Mouse (Mus musculus): ENCODE data around the gene Dmrta2.

Gene Dmrta2

DNA sequence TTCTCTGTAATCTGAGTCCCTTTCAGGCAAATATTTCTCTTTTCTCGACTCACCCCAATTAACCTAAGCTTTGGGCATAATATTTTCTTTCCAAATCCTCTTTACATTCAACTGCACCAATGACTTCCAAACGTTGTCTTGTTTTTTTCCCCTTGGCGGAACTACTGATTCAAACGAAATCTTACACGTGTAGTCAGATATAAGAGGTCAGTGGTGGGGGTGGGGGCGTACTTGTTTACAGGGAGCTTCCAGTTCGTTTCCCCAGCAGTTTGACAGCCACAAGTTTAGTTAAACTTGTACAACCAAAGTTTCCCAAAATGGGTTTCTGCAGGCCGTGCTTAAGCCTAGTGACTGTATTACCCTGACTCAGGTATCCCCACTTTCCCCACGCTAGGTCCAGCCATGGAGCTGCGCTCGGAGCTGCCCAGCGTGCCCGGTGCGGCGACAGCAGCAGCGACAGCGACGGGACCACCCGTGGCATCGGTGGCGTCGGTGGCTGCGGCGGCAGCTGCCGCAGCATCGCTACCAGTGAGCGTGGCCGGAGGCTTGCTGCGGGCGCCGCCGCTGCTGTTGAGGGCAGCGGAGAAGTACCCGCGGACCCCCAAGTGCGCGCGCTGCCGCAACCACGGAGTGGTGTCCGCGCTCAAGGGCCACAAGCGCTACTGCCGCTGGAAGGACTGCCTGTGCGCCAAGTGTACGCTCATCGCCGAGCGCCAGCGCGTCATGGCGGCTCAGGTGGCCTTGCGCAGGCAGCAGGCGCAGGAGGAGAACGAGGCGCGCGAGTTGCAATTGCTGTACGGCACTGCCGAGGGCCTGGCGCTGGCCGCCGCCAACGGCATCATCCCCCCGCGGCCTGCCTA lies 1.8 kb downstream of the Dmrta2 start:
- DNase-seq (ENCODE audit: low read depth, low spot score), result peak; percentile 41

DNA sequence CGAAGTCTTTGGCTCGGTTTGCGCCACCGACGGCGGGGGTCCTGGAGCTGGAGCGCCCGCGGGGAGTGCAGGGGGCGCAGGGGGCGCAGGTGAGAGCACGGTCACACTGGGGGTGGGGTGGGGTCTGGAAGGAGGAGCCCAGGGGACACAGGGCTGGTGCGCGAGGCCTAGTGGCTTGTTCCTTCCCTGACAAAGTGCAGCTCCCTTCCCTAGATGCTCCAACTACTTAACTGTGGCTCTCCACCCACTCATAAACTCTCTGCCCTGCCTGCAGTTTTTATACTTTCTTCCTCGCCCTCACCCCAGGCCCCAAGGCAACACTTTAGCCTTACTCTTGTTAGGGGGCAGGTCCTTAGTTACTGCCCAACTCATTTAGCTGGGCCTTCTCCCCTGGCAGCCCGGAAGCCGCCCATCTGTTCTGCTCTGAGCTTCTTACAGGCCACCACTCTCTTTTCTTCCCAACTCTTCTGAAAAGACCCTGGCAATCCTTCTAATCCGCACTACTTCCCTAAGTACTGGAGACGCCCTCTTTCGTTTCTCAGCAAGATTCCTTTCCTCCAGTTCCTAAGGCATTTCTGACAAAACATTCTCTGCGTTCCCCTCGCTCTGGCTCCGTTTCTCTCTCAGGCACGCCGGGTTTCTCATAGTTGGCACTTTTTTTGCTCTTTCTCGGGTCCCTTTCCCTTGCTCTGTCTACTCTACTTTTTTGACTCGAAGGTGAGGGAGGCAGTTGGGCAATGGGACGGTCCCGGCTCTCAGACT lies 2.6 kb downstream of the Dmrta2 start:
- DNase-seq (ENCODE audit: low read depth, low spot score), result peak; percentile 12

DNA sequence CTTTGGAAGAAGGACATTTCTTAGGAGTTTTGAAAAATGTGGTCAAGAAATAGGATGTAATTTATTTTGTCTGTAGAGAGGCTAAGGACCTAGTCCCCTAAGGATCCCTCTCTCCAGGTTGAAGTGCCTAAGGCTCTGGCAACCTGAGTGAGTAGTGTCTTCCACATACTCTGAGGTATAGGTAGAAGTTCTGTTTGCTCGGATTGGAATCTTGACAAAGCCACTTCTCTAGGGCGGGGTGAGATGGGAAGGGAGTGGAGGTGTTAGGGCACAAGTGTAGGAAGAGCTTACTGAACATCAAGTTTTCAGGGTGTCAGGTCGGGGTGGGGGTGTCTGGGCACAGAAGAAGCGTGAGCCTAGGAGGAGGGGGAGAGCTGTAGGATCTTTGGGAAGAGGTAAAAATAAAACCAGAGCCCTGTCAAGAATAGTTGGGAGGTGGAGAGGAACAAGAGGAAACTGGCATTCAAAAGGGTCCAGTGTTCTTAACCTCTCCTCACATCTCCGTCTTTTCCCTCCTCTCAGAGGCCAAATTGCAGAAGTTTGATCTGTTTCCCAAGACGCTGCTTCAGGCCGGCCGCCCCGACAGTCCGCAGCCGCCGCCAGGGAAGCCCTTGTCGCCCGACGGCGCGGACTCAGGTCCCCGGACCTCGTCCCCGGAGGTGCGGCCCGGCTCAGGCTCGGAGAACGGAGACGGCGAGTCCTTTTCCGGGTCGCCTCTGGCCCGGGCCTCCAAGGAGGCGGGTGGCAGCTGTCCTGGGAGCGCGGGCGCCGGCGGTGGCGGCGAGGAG lies 3.4 kb downstream of the Dmrta2 start:
- DNase-seq (ENCODE audit: low read depth, low spot score), result no peak

DNA sequence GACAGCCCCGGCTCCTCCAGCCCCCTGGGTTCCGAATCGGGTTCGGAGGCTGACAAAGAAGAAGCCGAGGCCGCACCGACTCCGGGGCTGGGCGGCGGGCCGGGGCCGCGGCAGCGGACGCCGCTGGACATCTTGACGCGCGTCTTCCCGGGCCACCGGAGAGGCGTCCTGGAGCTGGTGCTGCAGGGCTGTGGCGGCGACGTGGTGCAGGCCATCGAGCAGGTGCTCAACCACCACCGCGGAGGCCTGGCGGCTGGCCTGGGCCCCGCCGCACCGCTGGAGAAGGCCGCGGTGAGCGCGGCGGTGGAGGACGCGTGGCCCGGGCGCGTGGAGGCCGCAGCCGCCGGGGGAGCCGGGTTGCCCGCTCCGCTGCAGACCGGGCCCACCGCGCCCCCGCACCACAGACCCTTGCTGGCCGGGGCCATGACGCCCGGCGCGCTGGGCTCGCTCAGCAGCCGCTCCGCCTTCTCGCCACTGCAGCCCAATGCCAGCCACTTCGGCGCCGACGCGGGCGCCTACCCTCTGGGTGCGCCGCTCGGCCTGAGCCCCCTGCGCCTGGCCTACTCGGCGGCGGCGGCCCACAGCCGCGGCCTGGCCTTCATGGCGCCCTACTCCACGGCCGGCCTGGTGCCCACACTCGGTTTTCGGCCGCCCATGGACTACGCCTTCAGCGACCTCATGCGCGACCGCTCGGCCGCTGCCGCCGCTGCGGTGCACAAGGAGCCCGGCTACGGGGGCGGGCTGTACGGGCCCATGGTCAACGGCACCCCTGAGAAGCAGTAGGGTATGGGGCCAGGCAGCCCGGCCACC lies 4.2 kb downstream of the Dmrta2 start:
- no peak for DNase-seq (ENCODE audit: low read depth, low spot score)

DNA sequence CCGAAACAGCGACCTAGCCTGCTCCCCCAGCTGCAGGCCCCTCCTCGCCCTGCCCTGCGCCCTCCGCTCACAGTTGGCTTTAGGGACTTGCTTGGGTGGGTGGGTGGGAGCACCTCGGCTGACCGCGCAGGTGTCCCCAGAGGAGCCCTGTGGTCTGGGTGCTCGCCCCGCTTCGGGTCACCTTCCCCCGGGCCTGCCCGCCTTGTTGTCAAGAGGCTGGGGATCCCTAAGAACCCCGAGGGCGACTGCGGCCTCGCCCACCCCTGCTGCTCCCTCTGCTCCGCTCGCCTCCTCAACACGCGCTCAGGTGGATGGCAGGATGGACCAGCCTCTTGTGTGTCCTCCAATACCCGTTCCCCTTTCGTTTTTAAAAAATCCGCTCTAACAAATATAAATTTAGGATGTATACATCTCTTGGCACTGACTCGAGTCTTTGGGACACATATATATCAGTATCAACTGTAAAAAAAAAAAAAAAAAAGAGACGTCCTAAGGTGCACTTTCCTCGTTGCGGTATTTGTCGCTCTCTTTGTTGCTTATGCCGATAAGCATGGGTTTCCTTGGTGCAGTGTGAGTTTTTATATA lies 4.9 kb downstream of the Dmrta2 start:
- peak; percentile 17 for DNase-seq (ENCODE audit: low read depth, low spot score)

DNA sequence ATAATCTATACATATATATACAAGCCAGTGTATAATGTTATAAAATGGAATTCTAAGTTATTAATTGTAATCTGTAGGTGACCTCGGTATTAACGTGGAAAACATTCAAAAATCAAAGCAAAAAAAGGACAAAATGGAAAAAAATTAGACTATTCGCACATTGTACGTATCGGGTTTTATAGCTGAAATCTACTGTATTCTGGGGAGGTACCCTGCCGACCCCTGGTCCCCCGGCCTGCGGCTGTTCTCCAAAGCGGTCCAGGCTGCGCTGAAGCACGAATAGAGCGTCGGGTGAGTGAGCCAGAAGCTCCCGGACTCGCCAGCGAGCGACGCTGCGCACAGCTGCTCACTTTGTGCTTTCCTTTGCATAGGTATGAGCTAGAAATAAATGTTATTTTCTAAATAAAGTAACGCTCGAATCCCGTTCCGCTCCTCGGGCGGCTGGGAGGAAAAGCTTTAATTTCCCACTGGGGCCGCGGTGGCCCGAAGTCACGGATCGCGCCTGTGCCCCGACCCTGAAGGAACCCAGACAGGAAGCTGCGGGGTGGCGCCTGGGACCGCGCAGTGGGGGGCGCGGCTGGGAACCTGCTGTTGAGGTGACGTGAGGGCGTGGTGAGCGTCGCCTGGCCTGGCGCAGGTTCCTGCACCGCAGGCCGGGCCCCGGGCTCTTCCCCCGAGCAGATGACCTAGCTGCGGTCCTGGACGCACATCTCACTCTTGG lies 5.6 kb downstream of the Dmrta2 start:
- peak; percentile 30 for DNase-seq (ENCODE audit: low read depth, low spot score)

DNA sequence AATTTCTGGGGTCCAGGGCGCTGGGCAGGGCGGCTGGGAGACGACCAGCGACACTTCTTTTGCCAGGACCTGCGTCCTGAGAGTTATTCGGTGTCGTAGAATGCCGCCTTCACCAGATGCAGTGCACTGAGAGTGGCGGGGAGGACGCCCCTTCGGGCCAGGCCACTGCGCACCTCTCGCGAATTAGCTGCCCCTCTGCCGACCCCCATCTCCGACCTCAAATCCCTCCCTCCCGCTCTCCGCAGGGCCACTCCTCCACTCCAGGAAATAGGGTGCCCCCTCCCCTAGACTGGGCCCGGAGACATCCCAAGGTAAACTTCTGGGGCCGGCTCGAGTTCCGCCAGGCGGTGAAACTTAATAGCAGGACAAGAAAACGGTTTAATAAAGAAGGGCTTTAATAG lies 6.2 kb downstream of the Dmrta2 start:
- peak; percentile 24 for DNase-seq (ENCODE audit: low read depth, low spot score)

DNA sequence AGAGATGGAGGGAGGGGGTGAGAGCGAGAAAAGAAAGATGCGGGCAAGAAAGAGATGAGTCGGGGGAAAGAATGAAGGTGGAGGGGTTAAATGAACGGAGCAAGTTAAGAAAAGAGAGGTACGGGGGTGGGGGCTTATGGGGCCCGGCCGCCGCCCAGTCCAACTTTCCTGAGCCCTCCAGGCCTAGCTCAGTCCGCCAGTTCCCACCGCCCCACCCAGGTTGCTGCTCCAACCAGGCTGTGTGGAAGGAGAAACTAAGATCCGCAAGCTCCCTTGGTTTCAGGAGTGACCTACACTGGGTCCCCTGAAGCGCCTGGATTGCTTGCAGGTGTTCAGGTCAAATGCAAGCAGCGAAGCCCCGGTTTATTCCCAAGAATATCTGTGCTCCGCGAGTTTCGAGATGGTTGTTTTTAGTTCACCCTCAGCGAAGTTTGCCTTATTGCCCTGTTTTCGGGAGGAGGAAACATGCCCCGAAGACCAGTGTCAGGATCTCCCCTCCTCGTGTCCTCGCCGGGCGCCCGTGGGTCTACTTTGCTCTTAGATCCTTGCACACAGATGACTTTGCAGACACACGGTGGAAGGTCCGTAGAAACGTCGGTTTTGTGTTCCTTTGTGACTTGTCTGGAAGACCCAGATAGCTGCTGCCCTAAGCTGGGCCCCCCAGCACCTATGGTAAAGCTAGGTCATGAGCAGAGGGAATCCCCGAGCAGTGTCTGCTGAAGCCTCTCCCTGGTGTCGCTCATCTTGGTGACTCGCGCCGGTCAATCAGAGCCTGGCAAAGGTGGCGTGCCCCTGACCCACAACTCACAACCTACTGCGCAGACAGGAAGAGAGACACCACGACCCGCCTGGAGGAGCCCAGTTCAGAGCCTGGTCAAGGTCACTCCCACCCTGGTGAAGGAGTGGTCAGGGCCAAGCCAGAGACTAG lies 6.9 kb downstream of the Dmrta2 start:
- peak; percentile 18 for DNase-seq (ENCODE audit: low read depth, low spot score)

DNA sequence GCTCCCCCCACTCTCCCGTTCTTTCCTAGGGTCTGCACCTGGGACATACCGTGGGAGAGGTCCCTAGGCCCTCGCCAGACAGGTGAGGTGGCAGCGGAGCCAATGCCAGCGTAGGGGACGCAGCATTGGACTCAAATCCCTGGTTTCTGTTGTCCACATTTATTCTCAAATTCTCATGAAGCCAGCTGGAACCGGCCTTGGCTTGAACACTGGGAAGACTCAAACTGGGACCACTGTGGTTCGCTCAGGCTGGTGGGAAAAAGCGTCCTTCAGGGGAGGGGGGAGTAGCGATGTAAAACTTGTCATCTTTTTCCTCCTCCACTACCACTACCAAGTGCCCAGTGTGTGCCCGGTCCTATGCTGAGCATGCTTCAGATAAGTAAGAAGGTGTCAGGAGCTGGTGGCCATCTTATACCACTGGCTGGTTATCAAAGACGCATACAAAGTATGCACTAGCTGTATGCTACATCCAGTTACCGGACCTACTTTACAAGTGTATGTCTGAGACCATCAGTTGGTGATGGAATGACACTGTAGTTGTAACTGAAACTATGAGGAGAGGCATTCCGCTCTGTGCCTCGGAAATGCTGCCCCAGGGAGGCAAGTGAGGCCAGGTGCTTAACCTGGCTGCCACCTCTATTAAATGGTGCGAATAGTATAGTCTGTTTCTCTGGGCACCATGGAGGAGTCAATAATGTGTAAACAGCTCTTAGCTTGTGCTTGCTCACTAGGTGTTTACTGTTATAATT lies 7.7 kb downstream of the Dmrta2 start:
- no peak for DNase-seq (ENCODE audit: low read depth, low spot score)

DNA sequence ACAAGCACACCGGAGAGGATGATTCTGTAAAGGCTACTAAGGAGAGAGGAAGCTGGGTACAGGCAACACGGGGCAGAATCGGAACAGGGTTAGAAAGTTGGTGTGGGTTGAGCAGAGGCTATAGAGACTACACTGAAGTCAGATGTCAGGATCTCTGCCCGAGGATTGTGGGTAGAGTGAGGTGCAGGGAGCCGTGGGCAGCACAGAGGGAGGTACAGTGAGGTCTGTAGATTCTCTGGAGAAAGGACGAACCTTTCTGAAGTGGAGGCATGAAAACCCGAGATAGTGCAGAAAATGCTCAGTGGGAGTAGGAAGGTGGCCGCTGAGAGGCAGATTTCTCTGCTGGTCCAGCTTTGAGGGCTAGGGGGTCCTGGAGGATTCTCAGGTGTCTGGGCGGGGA lies 8.4 kb downstream of the Dmrta2 start:
- no peak for DNase-seq (ENCODE audit: low read depth, low spot score)

DNA sequence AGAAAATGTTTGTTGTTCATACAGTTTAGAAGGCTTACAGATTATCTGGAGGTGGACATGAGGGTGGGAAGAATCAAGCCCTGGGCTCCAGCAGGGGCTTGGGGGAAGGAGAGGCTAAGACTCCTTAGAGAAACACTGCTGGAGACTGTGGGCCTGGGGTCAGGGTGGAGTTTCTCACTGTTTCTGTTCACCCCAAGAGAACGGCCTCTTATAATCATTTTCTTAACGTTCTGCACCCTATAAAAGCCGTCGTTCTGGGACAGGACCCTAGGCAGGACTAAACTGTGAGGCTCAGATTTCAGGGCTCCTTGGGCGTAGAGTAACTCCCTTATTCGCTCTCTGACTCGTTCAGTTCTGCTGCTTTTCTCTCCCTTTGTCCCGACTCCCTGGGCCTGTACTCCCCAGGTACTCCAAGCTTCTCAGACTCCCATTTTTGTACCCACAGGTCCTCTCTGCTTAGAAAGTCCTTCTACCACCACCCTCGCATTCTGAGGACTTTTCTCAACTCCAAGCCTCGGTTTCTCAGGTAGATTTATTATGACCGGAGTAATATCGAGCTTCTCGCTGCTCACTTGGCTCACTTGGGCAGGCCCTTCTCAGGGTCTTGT lies 9.0 kb downstream of the Dmrta2 start:
- DNase-seq (ENCODE audit: low read depth, low spot score), result no peak

DNA sequence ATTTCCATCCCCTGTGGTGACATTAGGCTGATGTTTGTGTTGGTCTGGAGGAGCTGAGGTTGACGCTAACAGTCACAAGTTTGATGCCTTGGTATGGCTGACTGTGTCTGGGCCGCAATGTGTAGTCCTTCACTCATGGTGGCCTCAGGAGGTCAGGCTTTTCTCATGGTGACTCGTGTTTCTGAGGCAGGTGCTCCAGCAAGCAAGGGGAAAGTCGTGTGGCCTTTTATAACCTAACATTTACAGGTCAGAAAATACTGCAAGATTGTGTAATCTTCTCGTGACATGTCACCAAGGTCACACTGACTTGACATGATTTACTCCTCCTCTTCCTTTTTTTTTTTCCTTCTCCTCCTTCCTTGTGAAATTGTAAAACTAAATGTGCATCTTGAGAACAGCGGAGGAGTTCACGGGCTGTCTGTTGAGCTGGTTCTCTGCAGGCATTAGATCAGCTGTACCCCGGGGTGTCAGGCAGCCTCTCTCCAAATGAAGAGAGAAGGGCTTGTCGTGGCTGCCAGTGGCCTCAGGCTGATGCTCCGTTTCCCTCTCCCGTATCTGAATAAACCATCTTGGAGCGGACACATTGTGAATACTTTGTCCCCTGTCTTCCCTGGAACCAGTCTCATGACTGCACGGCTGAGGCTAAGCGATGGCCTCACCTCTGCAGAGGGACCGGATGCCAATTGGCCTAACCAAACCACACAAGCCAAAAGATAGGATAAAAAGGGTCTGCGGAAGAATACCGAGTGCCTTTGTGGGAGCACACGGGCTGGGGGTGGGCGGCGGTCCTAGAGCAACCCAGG lies 9.9 kb downstream of the Dmrta2 start:
- no peak for DNase-seq (ENCODE audit: low read depth, low spot score)

DNA sequence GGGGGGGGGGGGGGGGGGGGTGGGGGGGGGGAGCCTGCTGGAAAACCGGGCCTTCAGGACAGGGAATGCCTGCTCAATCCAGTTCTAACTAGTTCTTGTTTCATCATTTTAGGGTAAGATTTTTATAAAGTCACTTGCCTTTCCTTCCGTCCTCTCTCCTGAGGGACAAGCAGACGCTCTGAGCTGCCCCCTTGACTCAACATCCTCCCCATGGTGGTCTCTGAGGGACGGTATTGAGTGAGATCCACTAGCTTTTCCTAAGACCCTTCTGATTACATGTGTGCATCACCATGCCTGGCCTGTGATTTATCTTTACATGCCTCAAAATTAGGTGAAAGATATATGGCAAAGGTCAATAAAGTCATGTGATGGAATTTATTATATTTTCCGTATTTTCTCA lies 10.6 kb downstream of the Dmrta2 start:
- DNase-seq (ENCODE audit: low read depth, low spot score), result no peak

DNA sequence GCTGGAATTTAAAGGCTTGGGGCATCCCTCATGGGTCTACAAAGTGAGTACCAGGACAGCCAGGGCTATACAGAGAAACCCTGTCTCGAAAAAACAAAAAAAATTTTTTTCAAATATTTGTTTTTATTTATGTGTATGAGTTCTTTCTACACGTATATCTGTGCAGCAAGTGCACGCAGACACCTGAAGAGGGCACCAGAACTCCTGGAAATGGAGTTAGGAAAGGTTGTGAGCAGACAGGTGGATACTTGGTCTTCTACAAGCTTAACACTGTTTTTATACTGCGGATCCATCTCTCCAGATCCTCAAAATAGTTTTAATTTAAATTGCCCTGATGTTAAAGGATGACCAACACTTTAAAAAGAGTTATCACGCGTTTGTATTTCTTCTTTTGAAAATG lies 11.4 kb downstream of the Dmrta2 start:
- DNase-seq (ENCODE audit: low read depth, low spot score), result no peak

DNA sequence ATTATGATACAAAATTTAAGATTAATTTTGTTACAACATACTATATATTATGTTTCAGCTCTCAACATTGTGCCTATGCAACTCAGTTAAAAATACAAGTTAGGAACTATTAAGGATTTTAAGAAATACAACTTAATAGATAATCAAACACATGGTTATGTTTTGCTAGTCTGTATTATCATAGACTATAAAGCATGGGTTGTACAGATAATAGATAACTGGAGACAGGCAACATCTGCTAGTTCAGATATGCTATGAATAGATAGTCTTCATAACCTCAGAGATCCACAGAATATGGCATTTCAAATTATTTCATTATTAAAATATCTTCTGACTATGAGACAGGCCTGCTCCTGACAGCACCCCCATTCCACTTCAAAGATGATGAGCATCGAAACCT lies 28.2 kb downstream of the Dmrta2 start:
- no peak for DNase-seq (ENCODE audit: low read depth, low spot score)

DNA sequence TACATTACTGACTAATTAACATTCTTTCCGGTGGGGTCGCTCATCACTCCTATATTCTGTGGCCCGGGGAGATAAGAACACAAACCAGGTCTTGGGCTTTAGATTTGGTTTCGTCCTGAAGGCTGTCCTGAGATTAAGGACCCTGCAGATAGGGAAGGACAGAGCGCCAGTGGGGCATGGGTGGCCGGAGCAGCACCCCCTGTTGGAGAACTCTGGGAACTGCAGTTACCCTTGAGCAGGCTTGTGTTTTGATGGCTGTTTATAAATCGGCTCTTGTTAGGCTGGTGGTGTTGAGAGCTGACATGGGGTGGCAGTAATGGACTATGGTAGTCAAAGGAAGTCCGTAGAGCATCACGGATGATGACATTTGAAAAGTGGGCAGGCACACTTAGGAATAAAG lies 41.3 kb downstream of the Dmrta2 start:
- peak; percentile 10 for DNase-seq (ENCODE audit: low read depth, low spot score)

DNA sequence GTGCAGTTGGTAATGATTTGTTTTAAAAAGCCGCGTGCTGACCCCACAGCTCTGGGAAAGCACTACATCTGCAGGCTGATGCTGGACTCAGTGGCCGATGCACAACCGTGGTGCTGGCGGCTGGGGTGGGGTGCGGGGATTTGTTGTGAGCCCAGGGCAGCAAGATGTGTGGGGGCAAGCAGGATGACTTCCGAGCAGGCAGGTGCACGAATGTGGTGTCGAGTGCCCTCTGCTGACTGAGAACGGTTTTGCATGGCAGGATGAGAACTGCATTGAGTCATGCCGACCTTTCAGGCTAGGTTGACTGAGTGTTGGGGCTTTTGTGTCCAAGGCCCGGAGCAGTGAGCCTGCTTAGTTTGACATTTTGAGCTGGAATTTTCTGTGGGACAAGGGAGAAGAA lies 42.4 kb downstream of the Dmrta2 start:
- peak; percentile 82 for DNase-seq (ENCODE audit: low read depth, low spot score)

Measured in mesoderm, embryonic 11.5 days (tissue).